Mouse (Mus musculus): ENCODE data around the gene Aebp1.
"Not testable (repeated sequence)": the region's sequence is repeated elsewhere in the genome, so short reads cannot be mapped to it uniquely, and the experiment has no call there.

Aebp1 gene

GRCm38 (mm10) chr11:5855481-5855880 lies 6.3 kb upstream of the Aebp1 start:
- intact Hi-C loops (cut with DNase I), result no loop called here

DNA sequence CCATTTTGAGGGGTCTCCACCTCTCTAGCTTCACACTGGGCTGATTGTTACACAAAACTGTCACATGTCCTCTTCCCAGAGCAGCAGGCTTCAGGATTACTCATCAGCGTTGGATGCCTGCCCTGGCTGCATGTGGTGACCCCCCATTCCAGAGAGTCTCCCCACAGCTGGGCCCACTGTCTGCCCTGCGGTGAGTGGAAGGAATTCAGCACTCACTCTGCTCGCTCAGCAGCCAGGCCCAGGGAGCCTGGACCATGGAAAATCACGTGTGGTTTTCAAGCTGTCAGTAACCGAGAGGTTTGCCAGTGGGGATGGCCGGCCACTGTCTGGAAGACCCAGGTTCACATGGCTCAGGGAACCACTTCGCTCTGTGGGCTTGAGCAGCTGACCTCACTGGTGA lies 5.8 kb upstream of the Aebp1 start:
- intact Hi-C loops (cut with DNase I), result no loop called here

- intact Hi-C loops (cut with DNase I), result no loop called here
Measured at GRCm38 (mm10) chr11:5856479-5857130, 5.1 kb upstream of the Aebp1 start.

GRCm38 (mm10) chr11:5858723-5859122 lies 3.0 kb upstream of the Aebp1 start:
- intact Hi-C loops (cut with DNase I), result no loop called here

DNA sequence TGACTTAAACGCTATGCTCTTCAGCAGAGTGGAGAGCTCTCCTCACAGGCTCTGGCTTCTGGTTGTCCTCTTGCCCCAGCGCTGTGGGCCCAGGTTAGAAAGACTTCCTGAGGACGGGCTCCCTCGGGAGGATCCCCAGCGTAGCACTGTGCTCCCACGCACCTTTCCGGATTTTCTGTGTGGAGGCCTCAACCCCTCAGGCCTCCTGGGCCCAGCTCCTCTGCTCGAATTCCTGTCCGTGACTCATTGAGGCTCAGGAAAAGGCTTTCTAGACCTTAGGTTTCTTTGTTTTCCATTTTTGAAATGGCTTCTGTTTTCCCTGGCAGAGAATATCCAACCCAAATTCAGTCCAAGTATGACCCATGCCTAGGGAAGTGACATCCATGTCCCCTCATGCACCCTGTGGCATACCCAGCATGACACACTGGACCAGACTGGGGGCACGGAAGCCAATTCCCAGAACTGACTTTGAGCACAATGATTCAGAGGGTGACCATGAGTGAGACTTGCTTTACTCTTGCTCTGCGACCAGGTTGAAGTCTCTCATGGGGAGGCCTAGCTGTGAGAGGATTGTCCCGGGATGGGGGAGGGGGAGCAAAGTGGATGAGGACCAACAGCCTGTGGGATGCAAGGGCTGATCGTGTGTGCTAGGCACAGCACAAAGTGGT lies 1.7 kb upstream of the Aebp1 start:
- intact Hi-C loops (cut with DNase I), result no loop called here

DNA sequence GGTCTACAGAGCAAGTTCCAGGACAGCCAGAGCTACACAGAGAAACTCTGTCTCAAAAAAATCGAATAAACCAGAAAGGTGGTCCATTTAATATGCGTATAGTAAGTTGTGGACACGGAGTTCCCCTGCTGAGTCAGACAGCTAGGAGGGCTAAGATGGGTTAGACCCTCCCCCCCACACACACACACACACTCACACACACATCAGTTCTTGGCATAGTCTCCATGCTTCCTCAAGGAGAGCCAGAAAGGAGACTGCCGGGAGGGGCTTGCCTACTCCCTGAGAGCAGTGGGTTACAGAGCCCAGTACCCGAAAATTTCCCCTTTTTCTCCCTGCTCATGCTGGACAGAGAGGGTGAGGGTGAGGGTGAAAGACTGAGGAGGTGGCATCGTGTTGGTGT lies 1.1 kb upstream of the Aebp1 start:
- intact Hi-C loops (cut with DNase I), result no loop called here

GRCm38 (mm10) chr11:5862394-5863105 lies 803 bp downstream of the Aebp1 start:
- intact Hi-C loops (cut with DNase I), result no loop called here

- intact Hi-C loops (cut with DNase I), result no loop called here
Measured at GRCm38 (mm10) chr11:5867196-5867595, 5.4 kb downstream of the Aebp1 start.

DNA sequence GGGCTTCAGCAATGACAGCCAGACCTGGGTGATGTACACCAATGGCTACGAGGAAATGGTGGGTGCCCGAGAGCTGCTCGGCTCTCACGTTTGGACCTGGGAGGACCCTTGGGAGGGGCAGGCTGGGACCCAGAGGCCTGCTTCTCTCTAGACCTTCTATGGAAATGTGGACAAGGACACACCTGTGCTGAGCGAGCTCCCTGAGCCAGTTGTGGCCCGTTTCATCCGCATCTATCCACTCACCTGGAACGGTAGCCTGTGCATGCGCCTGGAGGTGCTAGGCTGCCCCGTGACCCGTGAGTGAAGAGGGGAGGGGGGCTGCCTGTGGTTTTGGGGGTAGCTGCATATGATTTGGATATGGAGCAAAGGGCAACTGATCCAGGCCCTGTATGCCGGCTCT lies 6.6 kb downstream of the Aebp1 start:
- intact Hi-C loops (cut with DNase I), result no loop called here

GRCm38 (mm10) chr11:5869331-5869730 lies 7.6 kb downstream of the Aebp1 start:
- intact Hi-C loops (cut with DNase I), result no loop called here

DNA sequence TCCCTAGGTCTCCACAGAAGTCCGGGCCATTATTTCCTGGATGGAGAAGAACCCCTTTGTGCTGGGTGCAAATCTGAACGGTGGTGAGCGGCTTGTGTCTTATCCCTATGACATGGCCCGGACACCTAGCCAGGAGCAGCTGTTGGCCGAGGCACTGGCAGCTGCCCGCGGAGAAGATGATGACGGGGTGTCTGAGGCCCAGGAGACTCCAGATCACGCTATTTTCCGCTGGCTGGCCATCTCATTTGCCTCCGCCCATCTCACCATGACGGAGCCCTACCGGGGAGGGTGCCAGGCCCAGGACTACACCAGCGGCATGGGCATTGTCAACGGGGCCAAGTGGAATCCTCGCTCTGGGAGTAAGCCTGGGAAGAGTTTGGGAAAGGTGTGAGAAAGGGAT lies 8.3 kb downstream of the Aebp1 start:
- intact Hi-C loops (cut with DNase I), result no loop called here

DNA sequence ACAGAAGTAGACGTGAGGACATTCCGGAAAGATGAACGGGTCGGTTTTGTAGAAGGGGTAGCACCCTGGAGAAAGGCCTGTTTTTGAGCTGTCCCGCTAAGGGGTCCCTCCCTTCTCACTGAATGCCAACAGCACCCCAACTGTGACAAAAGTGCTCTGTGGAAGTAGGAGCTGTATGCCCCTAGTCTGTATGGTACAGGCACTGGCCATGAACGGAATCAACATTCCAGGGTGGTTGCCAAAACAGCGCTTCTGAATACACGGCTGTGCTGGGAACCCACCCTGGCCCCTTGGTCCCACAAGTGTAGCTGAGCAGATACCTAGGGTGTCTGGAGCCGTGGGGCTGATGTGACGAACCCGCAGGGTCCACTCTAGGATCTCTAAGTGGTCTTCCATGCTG lies 11.0 kb downstream of the Aebp1 start:
- intact Hi-C loops (cut with DNase I), result no loop called here

DNA sequence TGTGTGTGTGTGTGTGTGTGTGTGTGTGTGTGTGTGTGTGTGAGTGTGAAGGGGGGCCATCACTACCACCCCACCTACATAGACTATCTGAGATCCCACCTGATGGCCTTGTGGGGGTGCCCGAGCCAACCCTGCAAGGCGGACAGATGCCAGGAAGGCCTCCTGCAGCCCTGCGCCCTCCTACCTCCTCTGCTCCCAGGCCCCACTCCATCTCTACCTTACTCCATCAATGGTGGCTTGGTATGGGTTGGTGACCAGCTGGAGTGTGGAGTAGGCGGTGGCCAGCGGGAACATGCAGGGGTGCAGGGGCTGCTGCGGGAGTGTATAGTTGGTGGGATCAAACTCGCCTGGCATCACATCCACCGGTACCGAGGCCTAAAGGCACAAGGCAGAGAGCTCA lies 11.4 kb downstream of the Aebp1 start:
- intact Hi-C loops (cut with DNase I), result no loop called here

DNA sequence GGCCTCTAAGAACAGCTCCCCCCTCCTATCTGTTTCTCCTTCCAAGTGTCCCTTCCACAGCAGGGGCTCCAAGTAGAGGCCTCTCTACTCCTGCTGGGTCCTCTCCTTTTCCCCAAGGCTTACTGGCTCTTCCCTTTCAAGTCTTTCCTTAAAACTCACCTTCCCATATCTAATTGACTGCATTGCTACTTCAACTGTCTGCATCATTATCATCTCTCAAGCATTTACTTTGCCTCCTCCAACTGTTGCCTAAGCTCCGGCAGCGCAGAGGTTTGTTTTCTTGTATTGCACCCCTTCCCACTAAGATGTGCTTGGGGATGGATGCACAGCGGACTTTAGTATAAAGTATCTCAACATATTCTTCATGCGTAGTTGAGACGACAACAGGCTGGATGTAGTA lies 15.7 kb downstream of the Aebp1 start:
- intact Hi-C loops (cut with DNase I), result no loop called here

- intact Hi-C loops (cut with DNase I), result no loop called here
Measured at GRCm38 (mm10) chr11:5877921-5878526, 16.3 kb downstream of the Aebp1 start, which contains the start of gene Pold2. Gene Pold2 (minus strand): TSS chr11:5878292.

- intact Hi-C loops (cut with DNase I), result no loop called here
Measured at GRCm38 (mm10) chr11:5878661-5879060, 16.9 kb downstream of the Aebp1 start.

- intact Hi-C loops (cut with DNase I), result loop anchor here (5.0 kb wide), 2 partner anchors 43 to 93 kb away; partner anchors contain the start of genes Dbnl and Polm
Measured at GRCm38 (mm10) chr11:5879905-5880304, 18.2 kb downstream of the Aebp1 start.

DNA sequence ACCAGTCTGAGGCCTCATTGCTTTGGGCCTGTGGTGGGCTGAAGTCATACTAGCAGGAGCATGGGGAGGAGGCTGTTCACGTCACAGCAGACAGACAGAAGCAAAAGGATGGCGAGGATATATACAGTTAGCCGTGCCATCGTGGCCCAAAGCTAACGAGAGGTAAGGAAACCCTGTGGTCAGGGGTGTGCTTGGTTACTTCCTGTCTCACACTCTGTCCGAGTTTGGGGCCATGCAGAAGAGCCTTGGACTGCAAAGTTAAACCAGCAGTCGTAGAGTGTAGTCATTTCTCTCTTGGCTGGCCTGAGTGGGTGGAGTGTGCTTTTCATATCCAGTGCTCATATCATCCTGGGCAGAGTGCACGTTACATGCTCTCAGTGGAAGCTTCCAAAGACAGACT lies 20.8 kb downstream of the Aebp1 start:
- intact Hi-C loops (cut with DNase I), result loop anchor here (5.0 kb wide), 2 partner anchors 45 to 95 kb away; partner anchors contain the start of genes Dbnl and Polm

- intact Hi-C loops (cut with DNase I), result no loop called here
Measured at GRCm38 (mm10) chr11:5886187-5886586, 24.4 kb downstream of the Aebp1 start.

GRCm38 (mm10) chr11:5887250-5887649 lies 25.5 kb downstream of the Aebp1 start:
- intact Hi-C loops (cut with DNase I), result no loop called here

DNA sequence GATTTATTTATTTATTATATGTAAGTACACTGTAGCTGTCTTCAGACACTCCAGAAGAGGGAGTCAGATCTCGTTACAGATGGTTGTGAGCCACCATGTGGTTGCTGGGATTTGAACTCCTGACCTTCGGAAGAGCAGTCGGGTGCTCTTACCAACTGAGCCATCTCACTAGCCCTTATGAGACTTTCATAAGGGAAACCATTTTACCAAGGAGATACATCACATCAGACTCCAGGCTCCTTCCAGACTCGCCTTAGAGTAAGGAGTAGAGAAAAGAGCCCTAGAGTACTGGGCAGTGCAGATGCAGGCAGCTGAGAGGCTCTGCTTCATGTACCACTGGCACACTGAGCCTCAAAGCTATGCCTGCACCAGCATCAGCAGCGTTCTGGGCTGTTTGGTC lies 26.8 kb downstream of the Aebp1 start:
- intact Hi-C loops (cut with DNase I), result not testable (repeated sequence)

DNA sequence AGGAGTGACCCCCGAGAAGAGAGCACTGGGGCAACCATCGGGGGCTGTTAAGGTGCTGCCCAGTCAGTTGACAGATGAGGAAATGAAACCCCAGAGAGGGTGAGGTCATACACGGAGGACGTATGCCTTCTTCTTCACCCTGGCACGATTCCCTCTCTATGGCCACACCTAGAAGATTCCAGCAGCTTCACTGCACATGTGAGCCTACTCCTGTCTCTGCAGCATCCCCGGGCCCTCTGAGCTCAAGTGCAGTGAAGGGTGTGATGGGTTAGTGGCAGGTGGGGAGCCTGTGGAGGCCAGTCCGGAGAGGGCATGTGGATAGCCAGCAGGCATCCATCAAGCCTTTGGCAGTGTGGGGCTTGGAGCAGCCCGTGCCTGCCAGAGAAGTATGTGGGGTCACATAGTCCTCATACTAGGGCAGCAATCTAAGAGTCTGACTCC lies 30.4 kb downstream of the Aebp1 start:
- intact Hi-C loops (cut with DNase I), result no loop called here
